22 mouse cellular contexts compared by ENCODE assay signal in genomic region chr13:53374241-53374640, GRCm38 (mm10). TPM values are rescaled to one million over a fixed set of nuclear protein-coding genes. Genes with fewer than 3 reads are reported as not detected.
DNase-seq lines count a peak whose midpoint lies in the region; TF ChIP-seq lines count a peak whose summit lies in the region.
"Had no signal": no experiment of that assay in that cellular context is flagged by ENCODE, and none has a peak within 500 bp of the region (broad histone marks: within the 10 kb centered on the region; RNA-seq: fewer than 3 reads in every experiment).

No protein-coding gene starts in this region.

- dilution Hi-C loops in CH12.LX (cut with MboI; ENCODE audit: extremely low pct_ligation_motif_present, extremely low pct_unique_long_range_greater_than_20kb, low sequenced_read_pairs): no loop called here

- no peak for TF ChIP-seq POLR2A in CH12.LX (IDR thresholded peaks at IDR 0.05; ENCODE audit: low read depth, low read length)

- H3K4me3 ChIP-seq in CH12.LX (replicated peaks in 1 of 3; ENCODE audit: low read depth in 2 of 3, low read length in 2 of 3, poor library complexity in 1 of 3): no peak overlapping the region
- H3K4me3 ChIP-seq: forebrain, embryonic 10.5 days; forebrain, embryonic 13.5 days; heart, adult 2 months; hindbrain, embryonic 10.5 days; hindbrain, embryonic 13.5 days had no signal

- H3K4me1 ChIP-seq in CH12.LX (ENCODE audit: control insufficient read depth in 1 of 2, insufficient read depth in 2 of 2): peaks cover 0 to 22% of the 10 kb centered on the region in 2 experiments; a peak in 2 of 4 replicates

- no peak overlapping the region for H3K9ac ChIP-seq in CH12.LX (ENCODE audit: insufficient read depth, low read depth)
- H3K9ac ChIP-seq: forebrain, embryonic 13.5 days; hindbrain, embryonic 13.5 days had no signal

- H3K27ac ChIP-seq in CH12.LX (ENCODE audit: insufficient read depth, low read depth): no peak overlapping the region
- H3K27ac ChIP-seq: forebrain, embryonic 10.5 days; forebrain, embryonic 13.5 days; heart, adult 2 months; hindbrain, embryonic 10.5 days; hindbrain, embryonic 13.5 days had no signal

- H3K9me3 ChIP-seq in CH12.LX (replicated peaks; ENCODE audit: low read length): no peaks in the 10 kb centered on the region
- H3K9me3 ChIP-seq: forebrain, embryonic 10.5 days; forebrain, embryonic 13.5 days; hindbrain, embryonic 10.5 days; hindbrain, embryonic 13.5 days had no signal

- TF ChIP-seq RAD21 in CH12.LX (IDR thresholded peaks at IDR 0.05; ENCODE audit: low read depth, low read length): no peak

- no peak for TF ChIP-seq CTCF in CH12.LX (conservative IDR thresholded peaks at IDR 0.05 in 1 of 2, IDR thresholded peaks at IDR 0.05 in 1 of 2; ENCODE audit: low read depth in 2 of 2, low read length in 2 of 2)

- in situ Hi-C loops in CH12.LX (cut with MboI; ENCODE audit: low pct_ligation_motif_present, low pct_unique_long_range_greater_than_20kb, low sequenced_read_pairs): no loop called here

- peaks cover 15% of the 10 kb centered on the region for H3K79me2 ChIP-seq in CH12.LX (replicated peaks; ENCODE audit: control insufficient read depth, extremely low read depth, insufficient read depth, poor library complexity, severe bottlenecking)

- no peak for TF ChIP-seq EP300 in CH12.LX (IDR thresholded peaks at IDR 0.05; ENCODE audit: low read length)

- H3K36me3 ChIP-seq in CH12.LX (replicated peaks in 1 of 2; ENCODE audit: control insufficient read depth in 1 of 2, insufficient read depth in 1 of 2, low read length in 1 of 2): peaks cover 32 to 53% of the 10 kb centered on the region in 2 experiments

- no peaks in the 10 kb centered on the region for H3K27me3 ChIP-seq in CH12.LX (replicated peaks)
- H3K27me3 ChIP-seq: forebrain, embryonic 13.5 days; hindbrain, embryonic 13.5 days had no signal

- peak; percentile 67 for DNase-seq in CD4-positive helper T cell, adult 2 months (ENCODE audit: low read depth, low spot score)
- DNase-seq in CH12.LX (ENCODE audit: extremely low read depth): peak; percentile 12
- peak; percentile 68 for DNase-seq in induced T-regulatory cell, adult 2 months (ENCODE audit: low read depth)
- DNase-seq in right cerebral cortex, postnatal 14 days: no peak
- DNase-seq in right cerebral cortex, postnatal 25 days: no peak
- DNase-seq in cerebellum, postnatal 25 days: no peak
- DNase-seq: adrenal gland, adult 2 months; adrenal gland, postnatal 14 days; B cell, adult 2 months; cerebellum, adult 11-12 months; cerebellum, adult 8-10 months; cerebellum, postnatal 10 days; gastrocnemius, postnatal 10 days; gastrocnemius, postnatal 36 days; heart, adult 2 months; kidney, adult 2 months had no signal

- no peak overlapping the region for H3K4me2 ChIP-seq in CH12.LX (ENCODE audit: insufficient read depth, low read depth, poor library complexity, severe bottlenecking)
- H3K4me2 ChIP-seq: forebrain, embryonic 13.5 days; heart, embryonic 11.5 days; hindbrain, embryonic 13.5 days had no signal

TF ChIP-seq in CH12.LX, 34 proteins besides CTCF, POLR2A, EP300 and RAD21:
- TF ChIP-seq JUN (IDR thresholded peaks at IDR 0.05; ENCODE audit: insufficient read depth, low read depth, low read length) (no peak), NRF1 (IDR thresholded peaks at IDR 0.05; ENCODE audit: low read depth, low read length) (no peak), TBP (conservative IDR thresholded peaks at IDR 0.05; ENCODE audit: low read depth, low read length) (no peak), ETS1 (conservative IDR thresholded peaks at IDR 0.05; ENCODE audit: low read depth, low read length) (no peak), ZNF384 (IDR thresholded peaks at IDR 0.05; ENCODE audit: low read depth, low read length) (no peak), GABPA (IDR thresholded peaks at IDR 0.05; ENCODE audit: insufficient replicate concordance, low read depth, low read length) (no peak), ZMIZ1 (IDR thresholded peaks at IDR 0.05; ENCODE audit: low read depth, low read length) (no peak), MXI1 (IDR thresholded peaks at IDR 0.05; ENCODE audit: low read depth, low read length) (no peak), SMC3 (IDR thresholded peaks at IDR 0.05; ENCODE audit: low read depth, low read length) (no peak), USF2 (conservative IDR thresholded peaks at IDR 0.05; ENCODE audit: low read depth, low read length) (no peak), KAT2A (IDR thresholded peaks at IDR 0.05; ENCODE audit: insufficient replicate concordance, low read length) (no peak), JUND (conservative IDR thresholded peaks at IDR 0.05; ENCODE audit: low read depth, low read length) (no peak), RCOR1 (conservative IDR thresholded peaks at IDR 0.05; ENCODE audit: low read depth, low read length) (no peak), MYC (IDR thresholded peaks at IDR 0.05; ENCODE audit: low read depth, low read length) (no peak), TCF12 (IDR thresholded peaks at IDR 0.05; ENCODE audit: low read depth, low read length) (no peak), BHLHE40 (IDR thresholded peaks at IDR 0.05; ENCODE audit: low read depth, low read length) (no peak), MAZ (IDR thresholded peaks at IDR 0.05; ENCODE audit: low read depth, low read length) (no peak), IRF4 (IDR thresholded peaks at IDR 0.05; ENCODE audit: low read depth, low read length) (no peak), USF1 (IDR thresholded peaks at IDR 0.05; ENCODE audit: low read depth, low read length) (no peak), HCFC1 (IDR thresholded peaks at IDR 0.05; ENCODE audit: low read depth, low read length) (no peak)
TF ChIP-seq in CH12.LX: peak in this region for 0.

RNA-seq across cellular contexts. Expression of gene Sptlc1, which starts 3.0 kb away (rescaled TPM):
- total RNA-seq in CH12.LX (2012; rRNA removed): 27.0 and 30.0 TPM in 2 replicates
- 39.2 and 41.1 TPM in 2 replicates for total RNA-seq in CH12.LX (2014; rRNA removed)
- 39.2 and 39.4 TPM in 2 replicates for polyA plus RNA-seq in CH12.LX (2012; ENCODE audit: insufficient read length, low read depth)
- total RNA-seq: MEL had no signal

Comparison
In these comparisons a context has a peak if more than half of its experiments do, and no peak if none do; other contexts are left out.
1. DNase-seq: peak in CD4-positive helper T cell, adult 2 months (single experiment), CH12.LX (single experiment) and induced T-regulatory cell, adult 2 months (single experiment); none in right cerebral cortex, postnatal 14 days (single experiment), right cerebral cortex, postnatal 25 days (single experiment) and cerebellum, postnatal 25 days (0 of 2).